Mouse (Mus musculus): ENCODE measurements around the gene Ube2m. TPM values are rescaled to one million over a fixed set of nuclear protein-coding genes. Genes with fewer than 3 reads are reported as not detected.

The Ube2m gene
- polyA plus RNA-seq (2015; fragmentation: Nextera tagmentation; extraction: Ambion mirVana) = 188 and 191 TPM in 2 replicates

GRCm38 (mm10) chr7:13037901-13038555 lies at the start of gene Ube2m:
TSS of gene Ube2m (minus strand) at chr7:13038275.

GRCm38 (mm10) chr7:13054287-13055010 lies 16.4 kb upstream of the Ube2m start, which contains the start of gene Mzf1:
TSS of gene Mzf1 (minus strand) at chr7:13054764.

GRCm38 (mm10) chr7:13034148-13034977 lies 3.7 kb downstream of the Ube2m start, which contains the start of gene Chmp2a:
TSS of gene Chmp2a (minus strand) at chr7:13034807.

GRCm38 (mm10) chr7:13010005-13010908 lies 27.8 kb downstream of the Ube2m start, which contains the start of gene Zbtb45:
TSS of gene Zbtb45 (minus strand) at chr7:13010034.

GRCm38 (mm10) chr7:12998851-12999250 lies 39.2 kb downstream of the Ube2m start, which contains the start of gene Trim28:
TSS of gene Trim28 (plus strand) at chr7:12999114.

GRCm38 (mm10) chr7:12998053-12998452 lies 40.0 kb downstream of the Ube2m start, which contains the start of gene Slc27a5:
TSS of gene Slc27a5 (minus strand) at chr7:12998192.

Other genes starting within 250 kb of the Ube2m start
- 19.4 and 23.9 TPM in 2 replicates for gene Zscan18, start 234.6 kb downstream of the Ube2m start, polyA plus RNA-seq (2015; fragmentation: Nextera tagmentation; extraction: Ambion mirVana)
- gene Zfp329, start 219.4 kb downstream of the Ube2m start, polyA plus RNA-seq (2015; fragmentation: Nextera tagmentation; extraction: Ambion mirVana) = 18.5 and 20.4 TPM in 2 replicates
- 15.4 and 15.5 TPM in 2 replicates for gene Zfp110, start 203.5 kb downstream of the Ube2m start, polyA plus RNA-seq (2015; fragmentation: Nextera tagmentation; extraction: Ambion mirVana)
- 4.5 and 5.1 TPM in 2 replicates for gene Zfp128, start 157.1 kb downstream of the Ube2m start, polyA plus RNA-seq (2015; fragmentation: Nextera tagmentation; extraction: Ambion mirVana)
- gene Zscan22, start 140.5 kb downstream of the Ube2m start, polyA plus RNA-seq (2015; fragmentation: Nextera tagmentation; extraction: Ambion mirVana) = 6.8 TPM in 2 replicates
- gene Rps5, start 116.0 kb downstream of the Ube2m start, polyA plus RNA-seq (2015; fragmentation: Nextera tagmentation; extraction: Ambion mirVana) = 620 and 632 TPM in 2 replicates
- 1.0 and 1.6 TPM in 2 replicates for gene Rnf225, start 110.9 kb downstream of the Ube2m start, polyA plus RNA-seq (2015; fragmentation: Nextera tagmentation; extraction: Ambion mirVana)
- gene Zfp324, start 72.4 kb downstream of the Ube2m start, polyA plus RNA-seq (2015; fragmentation: Nextera tagmentation; extraction: Ambion mirVana) = 10.5 and 12.2 TPM in 2 replicates
- 6.8 and 7.0 TPM in 2 replicates for gene Zfp446, start 60.4 kb downstream of the Ube2m start, polyA plus RNA-seq (2015; fragmentation: Nextera tagmentation; extraction: Ambion mirVana)
- gene Slc27a5, start 40.1 kb downstream of the Ube2m start, polyA plus RNA-seq (2015; fragmentation: Nextera tagmentation; extraction: Ambion mirVana) = 0.17 and 0.32 TPM in 2 replicates
- 179 and 196 TPM in 2 replicates for gene Trim28, start 39.2 kb downstream of the Ube2m start, polyA plus RNA-seq (2015; fragmentation: Nextera tagmentation; extraction: Ambion mirVana)
- 28.3 and 32.5 TPM in 2 replicates for gene Zbtb45, start 28.2 kb downstream of the Ube2m start, polyA plus RNA-seq (2015; fragmentation: Nextera tagmentation; extraction: Ambion mirVana)
- gene Chmp2a, start 3.5 kb downstream of the Ube2m start, polyA plus RNA-seq (2015; fragmentation: Nextera tagmentation; extraction: Ambion mirVana) = 180 and 183 TPM in 2 replicates
- 8.7 and 10.4 TPM in 2 replicates for gene Mzf1, start 16.5 kb upstream of the Ube2m start, polyA plus RNA-seq (2015; fragmentation: Nextera tagmentation; extraction: Ambion mirVana)
- gene Vmn1r85, start 56.9 kb upstream of the Ube2m start, polyA plus RNA-seq (2015; fragmentation: Nextera tagmentation; extraction: Ambion mirVana) = 0.30 and 0.38 TPM in 2 replicates
- gene Vmn1r86, start 81.6 kb upstream of the Ube2m start, polyA plus RNA-seq (2015; fragmentation: Nextera tagmentation; extraction: Ambion mirVana) = not detected in 2 replicates
- gene Vmn1r87, start 101.9 kb upstream of the Ube2m start, polyA plus RNA-seq (2015; fragmentation: Nextera tagmentation; extraction: Ambion mirVana) = not detected in 2 replicates
- not detected in 2 replicates for gene Vmn1r88, start 121.3 kb upstream of the Ube2m start, polyA plus RNA-seq (2015; fragmentation: Nextera tagmentation; extraction: Ambion mirVana)
- not detected in 2 replicates for gene Vmn1r89, start 174.7 kb upstream of the Ube2m start, polyA plus RNA-seq (2015; fragmentation: Nextera tagmentation; extraction: Ambion mirVana)
- 33.7 and 37.7 TPM in 2 replicates for gene Lig1, start 239.0 kb upstream of the Ube2m start, polyA plus RNA-seq (2015; fragmentation: Nextera tagmentation; extraction: Ambion mirVana)
- 5.1 and 6.0 TPM in 2 replicates for gene Zswim9, start 240.4 kb upstream of the Ube2m start, polyA plus RNA-seq (2015; fragmentation: Nextera tagmentation; extraction: Ambion mirVana)

Data from neural tube, postnatal 0 days (tissue).